Mouse (Mus musculus) limb, embryonic 14.5 days (tissue): ENCODE results near the gene Col4a1. TPM values are rescaled to one million over a fixed set of nuclear protein-coding genes. Genes with fewer than 3 reads are reported as not detected.

Experiments used
- ATAC-seq: fragments of 200-750 bp; cut with Nextera tagmentation; 2 replicates; pipeline ENCODE4 v1.8.0; 2017; ENCODE audit warnings: low read depth, moderate number of reproducible peaks, moderate TSS enrichment; ENCODE audit not compliant: low FRiP score
- DNase-seq: peaks from one replicate; pipeline ENCODE4 v3.0.0-alpha.2; 2015; ENCODE audit warnings: low spot score
- H3K27ac ChIP-seq: fragments of 300-500 bp; sonication (generic); replicated peaks from 2 replicates; pipeline ENCODE4 v1.5.1; 2014; ENCODE audit warnings: low read depth, mild to moderate bottlenecking, low read length, moderate library complexity, mixed read lengths
- H3K27me3 ChIP-seq: fragments of 300-500 bp; sonication (generic); 2 replicates; pipeline ENCODE4 v1.6.1; 2014; ENCODE audit warnings: low read length, mixed read lengths; ENCODE audit not compliant: control insufficient read depth, insufficient read depth
- H3K36me3 ChIP-seq: fragments of 300-500 bp; sonication (generic); 2 replicates; pipeline ENCODE4 v1.6.1; 2014; ENCODE audit warnings: mild to moderate bottlenecking, low read length, moderate library complexity, mixed read lengths; ENCODE audit not compliant: control insufficient read depth, insufficient read depth
- H3K4me1 ChIP-seq: fragments of 300-500 bp; sonication (generic); 2 replicates; pipeline ENCODE4 v1.6.1; 2014; ENCODE audit warnings: antibody characterized with exemption, low read length, mixed read lengths; ENCODE audit not compliant: control insufficient read depth, insufficient read depth
- H3K4me2 ChIP-seq: fragments of 300-500 bp; sonication (generic); replicated peaks from 2 replicates; pipeline ENCODE4 v1.6.1; 2014; ENCODE audit warnings: low read depth, mild to moderate bottlenecking, low read length, moderate library complexity; ENCODE audit not compliant: severe bottlenecking
- H3K4me3 ChIP-seq: fragments of 300-500 bp; sonication (generic); replicated peaks from 2 replicates; pipeline ENCODE4 v1.5.1; 2014; ENCODE audit warnings: low read length
- H3K9ac ChIP-seq: fragments of 300-500 bp; sonication (generic); 2 replicates; pipeline ENCODE4 v1.6.1; 2014; ENCODE audit warnings: mild to moderate bottlenecking, low read depth, low read length, moderate library complexity; ENCODE audit not compliant: severe bottlenecking
- H3K9me3 ChIP-seq: fragments of 300-500 bp; sonication (generic); 2 replicates; pipeline ENCODE4 v1.6.1; 2016; ENCODE audit warnings: low read length; ENCODE audit not compliant: control insufficient read depth
- POLR2A ChIP-seq: fragments of 200-500 bp; IDR thresholded peaks from 2 replicates; pipeline ENCODE4 v1.8.0; 2012; ENCODE audit warnings: inconsistent platforms, mild to moderate bottlenecking, moderate library complexity, borderline replicate concordance; ENCODE audit not compliant: insufficient read depth, insufficient read length; ENCODE audit errors: extremely low read depth
- WGBS: fragments of 180-500 bp; shearing (Covaris S2); extraction: QIAGEN DNeasy Blood & Tissue Kit; methylation state at CpG from one replicate; pipeline ENCODE4 v1.1.7; 2014; 5-methylcytosine and 5-hydroxymethylcytosine counted together
- polyA plus RNA-seq, 2 experiments: library from polyadenylated mRNA; depleted of rRNA in 1 of 2; stranded (reverse) in 1 of 2; unstranded in 1 of 2; fragments of >200 nt; fragmentation: Nextera tagmentation in 1 of 2; extraction: Ambion mirVana in 1 of 2; gene quantifications; 2 replicates each; pipeline versions ENCODE4 v1.2.1 to v1.2.3; 2012 to 2014

The Col4a1 gene
- polyA plus RNA-seq, 2 experiments: 215 to 225 TPM

DNA sequence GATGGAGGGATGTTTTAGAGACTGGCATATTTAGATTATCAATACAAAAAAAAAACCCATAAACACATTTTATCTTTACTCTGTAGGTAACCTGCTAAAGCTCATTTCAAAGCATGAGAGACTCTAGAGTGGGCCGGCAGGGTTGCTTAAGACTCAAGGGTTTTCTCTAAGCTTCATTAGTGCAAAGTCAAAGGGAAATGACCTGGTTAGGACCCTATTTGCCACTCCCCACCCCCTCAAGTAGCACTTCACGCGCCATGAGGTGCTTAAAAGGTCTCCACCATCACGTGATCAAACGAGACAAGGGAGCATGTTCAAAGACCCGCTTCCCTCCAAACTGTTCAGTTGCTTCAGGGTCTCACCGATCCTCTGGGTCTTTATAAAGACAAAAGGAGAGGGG lies 63.9 kb downstream of the Col4a1 start:
- Histone ChIP-seq H3K4me2 (no peak overlapping the region), H3K9me3 (no peaks in the 10 kb centered on the region), H3K4me3 (no peak overlapping the region), H3K27me3 (no peaks in the 10 kb centered on the region), H3K4me1 (no peaks in the 10 kb centered on the region), H3K27ac (no peak overlapping the region), H3K9ac (no peak overlapping the region), H3K36me3 (peaks cover 8% of the 10 kb centered on the region)
- no peak for ATAC-seq
- no peak for TF ChIP-seq POLR2A
- no peak for DNase-seq
- WGBS: 52% methylated on average over 7 of the region's 7 CpGs

GRCm38 (mm10) chr8:11241488-11241887 lies 71.1 kb downstream of the Col4a1 start:
- Histone ChIP-seq H3K4me2 (no peak overlapping the region), H3K4me3 (no peak overlapping the region), H3K27ac (no peak overlapping the region), H3K9ac (no peak overlapping the region), H3K4me1 (no peaks in the 10 kb centered on the region), H3K36me3 (peaks cover 51% of the 10 kb centered on the region), H3K9me3 (no peaks in the 10 kb centered on the region), H3K27me3 (no peaks in the 10 kb centered on the region)
- TF ChIP-seq POLR2A: no peak
- 46% methylated on average over 2 of the region's 2 CpGs for WGBS
- DNase-seq: no peak
- ATAC-seq: no peak; the same call in 1 of the 2 replicates

DNA sequence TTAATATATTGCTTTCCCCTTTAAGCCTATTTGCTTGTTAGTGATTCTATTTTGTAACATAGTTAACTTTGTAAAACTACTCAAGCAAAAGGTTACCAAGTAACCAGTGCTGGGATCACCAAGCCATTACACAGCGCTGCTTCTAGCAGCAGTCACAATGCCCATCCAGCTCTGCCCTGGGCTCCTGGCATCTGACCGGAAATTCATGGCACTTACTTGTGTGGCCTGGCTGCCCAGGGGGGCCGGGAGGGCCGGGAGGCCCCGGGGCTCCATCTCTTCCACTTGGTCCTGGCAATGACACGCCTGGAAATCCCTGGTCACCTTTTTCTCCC lies 77.8 kb downstream of the Col4a1 start:
- Histone ChIP-seq H3K4me1 (no peaks in the 10 kb centered on the region), H3K9ac (no peak overlapping the region), H3K4me2 (no peak overlapping the region), H3K27me3 (no peaks in the 10 kb centered on the region), H3K36me3 (peaks cover 48% of the 10 kb centered on the region), H3K9me3 (no peaks in the 10 kb centered on the region), H3K27ac (no peak overlapping the region), H3K4me3 (no peak overlapping the region)
- ATAC-seq (no peak), DNase-seq (no peak)
- 87% methylated on average over 6 of the region's 6 CpGs for WGBS
- TF ChIP-seq POLR2A: no peak

- no peaks in the 10 kb centered on the region for H3K27me3 ChIP-seq
- no peak for ATAC-seq
- no peak for TF ChIP-seq POLR2A
- DNase-seq: no peak
- no peak overlapping the region for H3K9ac ChIP-seq
- H3K4me2 ChIP-seq: no peak overlapping the region
- no peaks in the 10 kb centered on the region for H3K4me1 ChIP-seq
- peaks cover 43% of the 10 kb centered on the region for H3K36me3 ChIP-seq
- H3K4me3 ChIP-seq: no peak overlapping the region
- 55% methylated on average over 10 of the region's 10 CpGs for WGBS
- H3K27ac ChIP-seq: no peak overlapping the region
- no peaks in the 10 kb centered on the region for H3K9me3 ChIP-seq
Observed at GRCm38 (mm10) chr8:11234151-11234878, 78.3 kb downstream of the Col4a1 start.

- Histone ChIP-seq H3K9ac (no peak overlapping the region), H3K27ac (no peak overlapping the region), H3K4me3 (no peak overlapping the region), H3K9me3 (no peaks in the 10 kb centered on the region), H3K36me3 (peaks cover 37% of the 10 kb centered on the region), H3K27me3 (no peaks in the 10 kb centered on the region), H3K4me2 (no peak overlapping the region), H3K4me1 (no peaks in the 10 kb centered on the region)
- TF ChIP-seq POLR2A: no peak
- DNase-seq: no peak
- no peak for ATAC-seq
- WGBS: 34% methylated on average over 4 of the region's 4 CpGs
Observed at GRCm38 (mm10) chr8:11233009-11233408, 79.6 kb downstream of the Col4a1 start.
